Mouse (Mus musculus) adrenal gland, adult 8-10 months (tissue): ENCODE results near the gene Fap. TPM values are rescaled to one million over a fixed set of nuclear protein-coding genes. Genes with fewer than 3 reads are reported as not detected.

Source experiments
- DNase-seq: peaks from one replicate; pipeline ENCODE4 v3.0.0; 2022
- total RNA-seq, 4 experiments: library from RNA; stranded (reverse); gene quantifications; 2 replicates each; pipeline ENCODE4 v1.2.4; 2022

Gene Fap
- 1 to 10 TPM; 2.2 to 4.0 (median 2.9) TPM for total RNA-seq

DNA sequence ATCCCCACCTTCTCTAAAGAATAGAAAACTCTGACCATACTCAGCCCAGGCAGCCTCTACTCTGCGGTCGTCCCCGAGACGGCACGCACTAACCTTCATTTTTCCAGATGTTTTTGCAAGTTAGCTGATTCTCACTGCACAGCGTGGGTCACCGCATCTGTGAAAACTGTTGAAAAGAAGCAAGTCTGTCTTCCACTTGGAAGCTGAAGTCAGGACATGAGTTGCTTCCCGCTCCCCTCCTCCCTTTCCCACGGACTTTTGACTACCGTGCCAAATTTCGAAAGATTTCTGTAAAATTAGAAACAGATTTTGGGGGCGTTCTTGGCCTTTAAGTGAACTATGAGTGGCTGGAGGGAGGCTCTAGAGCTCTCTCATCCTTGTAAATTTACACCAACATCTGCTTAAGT is at the start of gene Fap:
Gene Fap (minus strand): TSS at position 323 of the 407 bp plus-strand sequence.
- DNase-seq: no peak

DNA sequence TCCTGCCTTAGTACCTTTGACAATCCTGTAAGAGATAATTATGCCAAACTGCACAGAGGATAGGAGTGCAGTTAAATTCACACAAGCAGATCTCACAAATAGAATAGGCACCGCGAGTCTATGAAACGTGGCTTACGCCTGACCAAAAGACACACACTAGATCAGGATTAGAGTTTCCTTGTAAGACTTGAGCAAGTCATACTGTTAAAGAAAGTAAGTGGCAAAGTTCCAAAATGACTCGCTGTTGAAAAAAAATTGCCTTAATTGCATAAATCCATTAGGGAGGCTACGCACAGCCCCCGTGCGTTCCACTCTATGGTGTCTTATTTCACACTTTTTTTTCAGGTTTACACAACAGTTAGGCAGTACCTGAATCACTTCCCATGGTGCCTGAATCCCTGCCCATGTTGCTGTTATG is 49.2 kb upstream of the Fap start:
- no peak for DNase-seq

DNA sequence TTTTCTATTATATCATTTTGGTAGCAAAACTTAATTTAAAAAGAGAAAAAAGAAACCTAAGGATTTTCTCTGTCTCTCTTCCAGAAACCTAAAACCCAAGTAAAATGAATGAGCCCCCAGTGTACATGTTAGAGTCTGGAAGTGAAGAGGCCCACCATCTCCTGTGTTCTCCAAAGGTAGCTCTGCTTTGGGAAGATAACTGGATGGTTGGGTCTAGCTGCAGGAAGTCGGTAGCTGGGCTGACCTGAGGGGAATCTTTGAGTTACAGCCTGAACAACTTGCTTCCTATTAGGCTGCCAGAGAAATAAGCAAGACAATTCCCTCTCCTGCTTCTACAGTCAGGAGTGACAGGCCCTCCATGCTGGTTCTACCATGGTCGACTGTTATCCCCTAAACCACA is 45.8 kb upstream of the Fap start:
- no peak for DNase-seq

DNA sequence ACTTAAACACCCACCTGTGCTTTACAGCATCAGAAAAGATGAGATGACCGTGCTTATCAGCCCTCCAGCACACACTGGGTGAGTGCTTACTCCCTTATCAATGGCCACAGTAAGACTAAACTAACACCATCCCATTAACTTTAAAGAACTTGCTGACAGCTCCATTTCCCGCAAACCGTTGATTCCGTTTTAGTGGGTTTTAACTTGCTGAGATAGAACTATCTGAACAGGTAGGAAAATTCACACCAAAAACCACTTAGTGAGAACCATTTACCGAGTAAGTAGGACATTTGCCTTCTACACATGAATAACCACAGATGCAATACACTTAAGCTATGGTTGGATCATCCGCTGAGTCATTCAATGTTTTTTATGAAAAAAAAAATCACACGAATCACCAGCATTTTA is 45.1 kb upstream of the Fap start:
- no peak for DNase-seq

DNA sequence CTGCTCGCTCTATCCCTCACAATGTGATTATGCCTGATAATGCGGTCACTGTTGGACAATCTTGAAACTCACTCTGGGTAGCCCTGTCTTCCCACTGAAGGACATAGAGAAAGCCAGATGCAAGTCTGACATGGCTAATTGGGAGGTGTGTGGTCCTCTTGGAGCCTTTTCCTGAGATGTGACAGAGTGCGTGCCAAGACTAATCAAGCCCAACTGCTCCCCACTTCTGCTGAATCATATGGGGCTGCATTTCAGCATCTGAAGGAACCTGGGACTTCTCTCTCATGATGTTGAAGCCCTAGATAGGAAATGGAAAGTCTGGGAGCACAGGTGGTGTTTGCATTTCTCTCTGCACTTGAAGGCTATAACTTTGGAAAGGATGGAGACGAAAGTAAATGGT is 39.3 kb upstream of the Fap start:
- no peak for DNase-seq

DNA sequence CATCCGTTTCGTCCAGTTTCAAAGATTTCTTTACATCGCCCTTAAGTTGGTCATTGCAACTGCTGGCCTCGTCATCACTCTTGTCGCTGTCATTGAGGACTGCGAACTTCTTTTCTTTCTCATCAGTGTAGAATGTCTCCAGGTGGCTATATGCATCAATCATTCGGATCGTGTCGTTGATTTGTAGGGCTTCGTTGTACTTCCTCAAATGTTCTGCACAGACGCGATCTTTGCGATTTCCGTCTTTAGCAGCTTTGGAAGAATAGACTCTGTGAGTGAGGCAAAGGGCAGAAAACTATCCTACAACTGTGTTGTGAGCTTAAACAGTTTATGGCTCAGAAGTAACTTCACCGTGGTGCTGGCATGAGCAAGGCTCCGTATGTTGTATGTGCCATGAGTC is 32.3 kb upstream of the Fap start:
- DNase-seq: no peak

DNA sequence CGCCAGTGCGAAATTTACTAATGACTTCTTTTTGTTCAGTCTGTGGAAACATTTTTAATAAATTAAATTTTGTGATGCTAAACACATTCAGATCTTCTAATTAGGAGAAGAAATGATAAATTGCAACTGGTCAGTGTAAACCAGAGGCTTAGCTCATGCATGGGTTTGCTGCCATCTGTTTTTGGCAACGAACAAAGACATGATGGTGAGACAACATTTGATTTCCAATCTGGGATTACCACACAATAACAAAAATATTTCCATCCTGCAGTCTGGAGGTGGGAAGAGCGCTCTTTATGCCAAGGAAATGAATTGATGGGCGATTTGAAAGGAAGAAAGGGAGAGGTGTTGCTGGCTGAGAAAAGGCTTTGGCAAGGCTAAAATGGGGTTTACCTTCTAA is 29.7 kb upstream of the Fap start:
- no peak for DNase-seq

DNA sequence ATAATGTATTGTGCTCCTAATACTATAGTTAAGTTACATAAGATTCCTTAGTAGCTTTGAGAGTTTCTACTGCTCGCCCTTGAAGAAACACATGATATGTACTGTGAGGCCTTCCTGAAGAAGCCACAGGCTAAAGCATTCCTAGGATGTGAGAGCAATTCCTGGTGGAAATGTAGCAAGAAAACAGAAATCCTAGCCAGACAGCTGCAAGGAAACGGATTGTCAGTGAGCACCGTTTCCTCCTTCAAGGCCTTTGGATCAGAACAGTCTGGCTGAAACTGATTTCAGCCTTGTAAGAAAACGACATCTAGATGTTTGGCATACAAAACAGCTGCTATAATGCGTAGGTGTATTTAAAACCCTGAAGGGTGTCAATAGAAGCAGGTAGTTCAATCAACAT is 22.7 kb upstream of the Fap start:
- DNase-seq: no peak

DNA sequence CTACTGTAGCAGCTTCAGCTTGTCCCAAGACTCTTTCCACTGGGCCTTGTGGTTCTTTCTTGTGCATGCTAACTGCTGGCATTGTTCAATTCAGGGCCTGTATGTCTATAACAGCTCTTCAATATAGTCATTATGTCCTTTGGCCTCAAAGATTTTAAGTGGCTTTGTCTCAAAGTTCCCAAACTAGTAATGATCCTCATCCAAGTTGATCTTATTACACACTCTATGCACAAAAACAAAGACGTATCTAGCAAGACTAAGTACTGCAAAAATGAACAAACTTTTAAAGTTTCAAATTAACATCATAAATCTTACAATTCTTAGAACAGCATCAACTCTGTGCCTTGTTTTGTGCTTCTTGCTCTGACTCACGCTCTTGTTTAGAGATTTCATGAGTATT is 20.6 kb upstream of the Fap start:
- DNase-seq: no peak

DNA sequence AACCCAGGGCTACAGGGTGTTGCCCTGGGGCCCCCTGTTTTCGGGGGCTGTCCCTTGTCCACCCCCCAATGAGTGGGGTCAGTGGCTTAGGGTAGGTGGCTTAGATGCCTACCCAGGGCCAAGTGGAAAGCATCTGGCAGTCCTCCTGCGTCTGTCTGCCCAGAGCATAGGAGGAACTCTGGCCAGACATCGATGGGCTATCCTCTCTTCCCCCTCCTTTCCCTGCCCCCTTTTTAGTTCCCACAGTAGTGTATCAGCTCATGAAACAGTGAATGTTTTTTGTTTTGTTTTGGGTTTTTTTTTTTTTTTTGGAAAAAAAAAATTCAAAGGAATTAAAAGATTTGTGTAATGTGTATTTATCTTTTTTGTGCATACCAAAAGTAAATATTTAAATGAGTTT is 17.7 kb upstream of the Fap start:
- DNase-seq: no peak

DNA sequence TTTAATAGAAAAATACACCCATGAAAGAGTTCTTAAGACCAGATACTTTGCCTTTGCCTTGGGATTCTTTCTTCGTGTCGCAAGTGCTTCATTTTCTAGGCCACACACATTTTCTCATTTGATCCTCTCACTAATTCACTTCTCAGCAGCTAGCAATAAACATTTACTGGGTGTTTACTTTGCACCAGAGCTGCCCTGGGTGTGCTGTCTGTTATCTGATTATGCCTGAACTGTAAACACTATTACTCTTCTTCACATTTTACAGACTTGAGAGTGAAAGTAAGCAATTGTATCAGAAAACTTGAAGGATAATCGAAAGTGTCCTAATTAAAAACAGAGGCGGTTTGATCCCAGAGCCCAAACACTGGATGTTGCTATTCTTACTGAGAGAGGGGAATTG is 15.5 kb upstream of the Fap start:
- no peak for DNase-seq

DNA sequence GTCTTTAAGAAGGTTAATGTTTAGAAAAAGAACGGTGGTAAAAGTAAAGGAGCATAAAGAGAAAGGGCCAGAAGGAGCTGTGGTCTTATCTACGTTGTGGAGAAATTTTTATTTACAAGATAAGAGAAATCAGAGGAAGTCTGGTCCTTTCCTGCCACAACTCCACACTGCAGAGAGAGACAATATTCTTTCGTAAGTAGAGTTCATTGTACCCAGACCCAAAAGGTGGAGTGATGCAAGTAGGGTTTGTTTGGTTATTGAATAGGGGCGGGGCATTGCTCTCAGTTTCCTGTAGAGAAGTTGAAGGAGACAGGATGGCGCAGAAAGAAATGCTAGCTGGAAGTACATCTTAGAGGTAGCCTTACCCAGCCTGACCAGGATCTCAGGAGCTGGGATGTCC is 11.9 kb upstream of the Fap start:
- DNase-seq: no peak

DNA sequence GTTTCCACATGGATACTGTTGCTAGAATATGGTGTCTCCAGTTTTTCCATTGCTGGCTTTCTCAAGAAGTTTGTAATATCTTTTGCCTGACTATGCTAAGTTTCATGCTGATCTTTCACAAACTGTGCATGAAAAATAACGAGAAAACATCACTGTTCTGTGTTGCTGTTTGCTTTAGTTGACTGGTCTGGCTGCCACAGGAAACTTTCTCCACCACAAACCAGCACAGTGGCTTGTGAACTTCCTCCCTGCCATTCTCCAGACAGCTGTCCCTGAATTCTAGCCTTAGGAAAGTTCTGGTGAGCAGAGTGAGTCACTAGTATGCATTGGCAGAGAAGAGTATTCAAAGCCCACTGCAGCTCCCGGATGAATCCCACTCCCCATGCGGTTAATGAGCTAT is 1.1 kb upstream of the Fap start:
- DNase-seq: no peak

DNA sequence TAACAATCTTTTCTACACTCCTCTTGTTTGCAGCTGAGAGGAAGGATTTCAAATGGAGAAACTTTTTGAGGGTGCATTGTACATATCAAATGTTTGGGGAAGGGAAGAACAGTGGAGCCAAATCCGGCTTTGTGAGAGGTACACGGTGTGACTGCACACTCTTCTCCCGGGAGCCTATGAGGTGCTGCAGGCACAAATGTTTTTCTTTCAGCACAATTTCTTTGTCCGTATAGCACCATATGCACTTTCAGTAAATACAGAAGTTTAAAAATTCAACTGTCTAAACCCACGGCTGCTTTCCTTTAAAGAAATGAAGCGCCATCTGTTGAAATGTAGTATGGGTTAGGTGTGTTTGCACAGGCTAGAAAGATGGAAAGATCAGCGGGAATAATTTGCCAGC is 375 bp upstream of the Fap start:
- no peak for DNase-seq

DNA sequence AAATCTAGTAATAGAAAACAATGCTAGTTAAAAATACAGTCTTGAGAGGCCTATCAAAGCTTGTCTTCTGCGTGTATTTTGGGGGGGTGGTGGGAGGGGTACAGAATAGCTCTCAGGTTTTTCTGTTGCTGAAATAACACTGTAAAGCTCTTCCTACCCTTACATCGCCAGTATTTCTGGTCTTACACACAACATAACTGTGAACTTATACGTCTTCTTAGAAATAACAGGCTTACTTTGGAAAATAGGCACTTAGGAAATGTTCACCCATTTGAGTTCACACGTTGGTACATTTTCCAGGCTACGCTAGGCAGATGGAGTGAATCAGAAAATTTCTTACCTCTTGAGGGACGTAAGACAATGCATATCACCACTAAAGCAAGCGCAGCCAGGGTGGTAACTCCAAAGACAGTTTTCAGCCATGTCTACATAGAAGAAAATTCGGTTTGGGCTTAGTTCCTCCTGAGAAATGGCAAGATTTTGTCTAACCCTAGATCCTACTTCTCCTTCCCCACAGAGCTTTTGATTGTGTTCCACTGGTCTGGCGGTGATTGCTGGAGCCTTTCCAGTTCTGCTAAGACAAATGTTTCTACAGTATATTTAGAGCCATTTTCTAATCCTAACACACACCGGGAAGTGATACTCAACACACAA is 649 bp downstream of the Fap start:
- no peak for DNase-seq

DNA sequence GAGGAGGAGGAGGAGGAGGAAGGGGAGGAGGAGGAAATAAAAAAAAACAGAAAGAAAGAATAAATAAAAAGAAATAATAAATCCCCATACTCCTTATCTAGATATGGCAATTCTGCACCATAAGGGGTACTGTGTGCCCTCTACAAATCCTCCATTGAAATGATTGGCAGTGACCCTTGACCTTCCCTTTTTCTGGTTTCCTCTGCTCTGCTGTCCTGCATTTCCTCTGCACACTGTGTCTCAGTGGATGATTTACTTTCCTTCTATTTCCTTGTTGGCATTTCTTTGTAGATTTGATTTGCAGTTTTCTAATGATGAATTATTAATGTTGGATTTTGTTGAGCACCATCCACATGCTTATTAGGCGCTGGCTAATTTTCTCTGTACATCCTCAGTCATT is 9.2 kb downstream of the Fap start:
- no peak for DNase-seq

DNA sequence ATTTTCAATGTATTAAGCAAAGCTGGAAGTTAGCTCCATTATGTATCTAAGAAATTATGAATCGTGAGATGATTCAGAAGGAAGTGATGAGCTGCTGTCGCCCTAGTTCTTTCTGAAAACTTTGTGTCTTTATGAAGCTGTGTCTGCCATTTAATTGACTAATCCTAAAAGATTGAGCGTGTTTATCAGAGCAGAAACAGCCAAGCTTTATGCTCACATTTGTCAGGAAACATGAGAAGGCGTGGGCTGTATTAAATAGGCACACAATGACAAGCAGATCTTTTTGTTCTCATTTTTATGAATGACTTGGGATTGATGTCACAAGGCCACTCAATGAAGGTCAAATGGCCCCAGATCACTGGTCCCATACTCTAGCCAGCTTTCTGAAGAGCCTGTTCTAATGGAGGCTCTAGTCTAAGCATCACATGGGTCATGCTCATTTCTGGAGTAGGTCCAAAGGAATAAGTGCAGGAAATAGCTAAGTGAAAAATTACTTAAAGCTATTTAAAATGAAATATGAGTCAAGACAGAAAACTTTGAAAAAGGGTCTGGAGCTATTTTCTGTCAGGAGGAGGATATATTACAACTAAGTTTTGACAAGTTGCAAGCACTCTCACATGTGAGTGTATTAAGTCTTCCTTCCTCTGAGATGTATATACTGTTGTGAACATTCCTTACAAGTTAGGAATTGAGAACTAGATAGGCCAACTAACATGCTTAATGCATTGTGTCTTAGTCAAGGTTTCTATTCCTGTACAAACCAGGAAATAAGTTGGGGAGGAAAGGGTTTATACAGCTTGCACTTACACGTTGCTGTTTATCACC is 11.0 kb downstream of the Fap start:
- no peak for DNase-seq

DNA sequence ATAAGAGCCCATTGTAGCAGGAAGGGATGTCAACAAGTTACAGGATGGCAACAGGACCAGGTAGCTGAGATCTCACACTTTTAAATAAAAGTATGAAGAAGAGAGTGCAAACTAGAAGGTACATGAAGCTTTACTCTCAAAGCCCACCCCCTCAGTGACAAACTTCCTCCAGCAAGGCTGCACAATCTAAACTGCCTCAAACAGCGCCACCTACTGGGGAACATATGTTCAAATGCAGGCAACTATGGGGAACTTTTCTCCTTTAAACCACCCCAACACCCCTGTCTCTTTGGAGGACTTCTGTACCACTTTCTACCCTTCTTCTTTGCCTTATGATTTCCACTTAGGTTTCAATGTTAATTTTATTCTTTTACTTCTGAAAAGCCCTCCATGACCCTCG is 16.5 kb downstream of the Fap start:
- no peak for DNase-seq

DNA sequence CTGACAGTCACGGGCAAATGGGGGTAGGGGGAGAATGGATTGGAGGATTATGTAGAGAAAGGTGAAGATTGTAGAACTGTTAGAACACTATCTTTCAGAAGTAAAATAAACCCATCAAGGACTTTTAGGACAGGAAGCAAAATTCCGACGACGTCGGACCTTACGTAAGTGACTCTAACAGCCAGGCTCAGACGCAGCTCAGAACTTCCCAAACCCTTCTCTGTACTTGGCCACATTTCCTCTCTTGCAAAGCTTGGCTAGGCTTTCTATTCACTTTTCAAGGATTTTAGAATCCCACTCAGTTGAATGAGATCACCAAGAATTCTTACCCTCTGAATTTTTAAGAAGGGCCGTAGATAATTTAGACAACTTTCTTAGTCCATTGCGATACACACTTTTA is 17.5 kb downstream of the Fap start:
- no peak for DNase-seq

DNA sequence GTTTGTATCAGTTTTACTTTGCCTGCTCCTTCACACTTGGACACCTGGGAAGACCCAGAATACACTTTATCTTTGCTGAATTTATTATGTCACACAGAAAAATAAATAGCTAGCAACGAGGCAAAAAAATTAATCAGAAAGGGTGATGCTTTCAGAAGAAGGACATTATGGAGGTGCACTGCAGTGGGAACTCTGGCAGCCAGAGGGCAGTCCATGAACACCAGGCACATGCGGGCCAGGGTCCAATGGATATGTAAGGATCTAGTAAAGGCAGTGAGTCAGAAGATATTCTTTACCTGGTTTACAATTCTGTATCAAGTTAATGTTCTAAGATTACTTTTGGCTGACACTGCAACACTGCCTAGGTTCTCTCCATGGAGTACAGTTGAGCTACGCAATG is 24.2 kb downstream of the Fap start:
- DNase-seq: no peak

DNA sequence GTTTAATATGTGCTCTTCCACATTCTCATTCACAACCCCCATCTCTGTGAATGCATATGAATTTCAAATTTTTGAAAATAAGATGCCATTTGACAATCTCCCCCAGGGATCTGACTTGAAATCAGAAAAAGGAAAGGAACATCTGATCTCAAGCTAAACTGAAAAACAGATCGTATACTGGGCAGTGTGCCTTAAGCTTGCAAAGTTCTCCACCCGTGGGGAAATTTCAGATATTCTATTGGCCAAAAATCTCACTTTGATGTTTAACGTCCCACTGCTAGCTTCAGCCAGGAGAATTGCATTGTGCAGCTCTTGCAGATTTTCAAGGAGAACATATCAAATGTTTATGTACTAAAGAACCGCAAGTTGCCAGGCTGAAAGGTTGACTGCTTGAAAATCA is 24.7 kb downstream of the Fap start:
- no peak for DNase-seq

DNA sequence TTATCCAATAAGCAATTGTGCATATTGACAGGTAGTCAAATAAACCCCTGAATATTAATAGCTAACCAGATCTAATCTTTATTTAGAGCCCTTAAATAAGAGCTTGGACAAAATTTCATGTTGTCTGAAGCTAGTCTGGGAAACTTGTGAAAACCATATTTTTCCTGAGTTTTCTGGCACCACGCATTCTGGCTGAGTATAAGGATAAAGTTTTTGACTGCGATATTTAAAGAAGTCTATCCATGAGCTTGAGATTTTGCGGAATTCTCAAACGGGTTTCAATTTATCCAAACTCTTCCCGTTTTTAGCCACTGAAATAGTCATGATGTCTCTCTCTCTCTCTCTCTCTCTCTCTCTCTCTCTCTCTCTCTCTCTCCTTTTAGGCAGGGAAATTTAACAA is 25.8 kb downstream of the Fap start:
- DNase-seq: no peak

DNA sequence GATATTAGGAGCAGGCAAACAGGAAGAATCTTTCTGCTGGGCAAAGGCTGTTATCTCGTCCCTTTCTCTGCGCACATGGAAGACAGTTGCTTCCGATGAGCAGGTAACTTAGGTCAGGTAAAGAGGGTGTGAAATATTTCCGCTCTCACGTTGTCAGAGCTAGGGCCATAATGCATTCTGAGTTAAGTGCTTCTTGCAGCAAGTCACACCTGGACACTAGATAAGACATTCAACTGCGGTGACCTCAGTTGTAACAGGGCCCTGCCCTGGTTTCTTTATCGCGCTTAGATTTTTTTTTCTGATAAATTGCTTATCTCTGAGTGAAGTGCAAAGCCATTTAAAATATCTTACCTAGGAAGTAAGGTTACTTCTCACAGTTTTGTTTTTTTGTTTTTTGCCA is 38.4 kb downstream of the Fap start:
- no peak for DNase-seq

DNA sequence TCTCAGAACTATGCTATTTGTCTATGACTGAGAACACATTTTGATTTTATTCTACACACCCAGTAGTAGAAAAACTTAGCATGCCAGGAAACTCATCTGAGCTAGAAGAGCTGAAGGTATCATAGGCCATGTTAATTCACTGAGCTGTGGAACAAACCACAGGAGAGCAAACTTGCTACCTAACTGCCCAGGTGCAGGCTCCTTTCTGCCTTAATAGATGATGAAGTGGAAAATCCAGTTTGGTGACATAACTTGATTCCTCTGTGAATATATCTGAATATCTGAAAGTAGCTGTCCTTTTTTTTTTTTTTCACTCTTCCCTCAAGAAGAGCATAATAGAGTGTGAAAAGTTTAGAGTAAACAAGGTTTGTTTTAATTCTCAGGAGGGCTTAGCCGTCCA is 42.8 kb downstream of the Fap start:
- DNase-seq: no peak

DNA sequence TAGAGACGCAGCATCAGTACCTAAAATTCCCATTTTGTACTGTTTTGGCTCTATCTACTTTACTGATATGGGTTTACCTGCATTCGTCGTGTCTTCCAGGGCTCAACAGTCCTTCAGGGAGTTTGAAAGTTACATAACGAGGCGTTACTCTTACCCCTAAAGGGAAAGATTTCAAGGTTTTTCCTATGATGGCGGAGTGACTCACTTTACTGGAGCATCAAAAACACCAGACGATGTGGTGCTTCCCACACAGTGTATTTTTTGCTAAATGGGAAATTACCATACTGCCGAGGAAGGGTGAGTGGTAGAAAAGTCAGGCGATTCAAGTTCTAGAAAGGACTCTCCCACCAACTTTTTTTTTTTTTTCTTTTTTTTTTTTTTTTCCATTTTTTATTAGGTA is 47.5 kb downstream of the Fap start:
- no peak for DNase-seq
